Mouse (Mus musculus) thymus, adult 2 months (tissue): ENCODE measurements around the gene Tnrc6b.

Experiments used
- CTCF ChIP-seq: fragments of 200-500 bp; IDR thresholded peaks from 2 replicates; pipeline ENCODE4 v1.5.1; 2012; ENCODE audit warnings: mild to moderate bottlenecking, control low read depth, low read length, moderate library complexity, borderline replicate concordance; ENCODE audit not compliant: control insufficient read depth, poor library complexity, insufficient read depth; ENCODE audit errors: extremely low read depth
- POLR2A ChIP-seq: fragments of 200-500 bp; IDR thresholded peaks from 2 replicates; pipeline ENCODE4 v1.6.1; 2012; ENCODE audit warnings: mild to moderate bottlenecking, low read length, control low read depth, moderate library complexity; ENCODE audit not compliant: control insufficient read depth, poor library complexity, insufficient read depth; ENCODE audit errors: extremely low read depth

GRCm38 (mm10) chr15:80814792-80815191 is 103.7 kb downstream of the Tnrc6b start:
- TF ChIP-seq CTCF (no peak), POLR2A (no peak)
